Comparison of ENCODE assay signal across 7 mouse cellular contexts in the genomic region with DNA sequence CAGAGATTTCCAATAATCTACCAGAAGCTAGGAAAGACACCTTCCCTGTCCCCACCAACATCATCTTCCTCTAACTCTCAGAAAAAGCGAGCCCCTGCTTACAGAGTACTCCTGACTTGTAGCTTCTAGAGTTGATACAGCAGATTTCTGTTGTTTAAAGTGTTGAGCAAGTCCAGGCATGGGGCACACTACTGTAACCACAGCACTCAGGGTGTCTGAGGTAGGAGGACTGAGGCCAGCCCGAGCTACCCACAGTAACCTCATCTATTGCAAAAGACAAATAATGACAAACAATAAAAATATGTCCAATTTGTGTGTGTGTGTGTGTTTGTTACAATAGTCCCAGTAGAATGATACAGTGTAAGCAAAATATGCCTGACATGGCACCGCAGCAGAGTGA.
"Had no signal": no experiment of that assay in that cellular context is flagged by ENCODE, and none has a peak within 500 bp of the region (broad histone marks: within the 10 kb centered on the region; RNA-seq: fewer than 3 reads in every experiment).

No protein-coding gene starts in this region.

- ATAC-seq: midbrain, embryonic 13.5 days had no signal

- DNase-seq: kidney, postnatal 14 days; lung, embryonic 14.5 days; lung, postnatal 10 days; right cerebral cortex, postnatal 14 days; thymus, adult 2 months; thymus, postnatal 36 days had no signal
